Mouse (Mus musculus) bone marrow macrophage, adult 2 months (primary cell): ENCODE data around the gene Fbxl2. TPM values are rescaled to one million over a fixed set of nuclear protein-coding genes. Genes with fewer than 3 reads are reported as not detected.

Experiments used
- H3K27ac ChIP-seq: 2 replicates; pipeline ENCODE4 v1.5.1; 2012; ENCODE audit warnings: low read depth, low read length; ENCODE audit not compliant: insufficient read depth
- H3K4me1 ChIP-seq: 2 replicates; pipeline ENCODE4 v1.6.1; 2012; ENCODE audit warnings: low read length; ENCODE audit not compliant: control insufficient read depth, insufficient read depth
- H3K4me3 ChIP-seq: 2 replicates; pipeline ENCODE4 v1.5.1; 2012; ENCODE audit warnings: mild to moderate bottlenecking, low read length, moderate library complexity; ENCODE audit not compliant: insufficient read depth
- CTCF ChIP-seq: IDR thresholded peaks from 2 replicates; pipeline ENCODE4 v1.5.1; 2012; ENCODE audit warnings: low read depth, mild to moderate bottlenecking, low read length, moderate library complexity
- POLR2A ChIP-seq: IDR thresholded peaks from 2 replicates; pipeline ENCODE4 v1.6.1; 2012; ENCODE audit warnings: mild to moderate bottlenecking, low read depth, low read length, borderline replicate concordance
- polyA plus RNA-seq: library from polyadenylated mRNA; stranded (reverse); fragments of >200 nt; gene quantifications from 2 replicates; pipeline ENCODE4 v1.2.4, GENCODE M21; 2012; ENCODE audit not compliant: missing spikeins, insufficient read depth, insufficient read length

Fbxl2 gene
- polyA plus RNA-seq, 1 experiment: 5.7 TPM

DNA sequence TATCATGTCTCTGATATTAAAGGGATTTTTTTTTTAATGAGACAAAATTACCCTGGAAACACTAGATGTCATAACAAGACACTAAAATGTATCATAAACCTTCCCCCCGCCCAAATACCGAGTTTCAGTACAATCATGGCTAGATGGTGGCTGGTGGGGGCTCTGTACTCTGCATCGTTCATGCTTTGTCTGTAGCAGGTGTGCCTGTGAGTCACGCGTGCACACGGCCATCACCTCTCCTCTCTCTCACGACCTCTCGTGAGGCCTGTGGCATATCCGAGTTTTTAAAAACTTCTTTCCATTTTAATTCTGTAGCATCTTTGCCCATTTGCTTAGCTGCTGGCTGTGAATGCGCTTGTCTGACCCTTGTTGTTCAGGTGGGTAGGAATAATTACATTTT, 69.7 kb downstream of the Fbxl2 start:
- H3K4me3 ChIP-seq: no peak overlapping the region
- H3K27ac ChIP-seq: no peak overlapping the region
- H3K4me1 ChIP-seq: peaks cover 8% of the 10 kb centered on the region
- TF ChIP-seq CTCF (no peak), POLR2A (no peak)

DNA sequence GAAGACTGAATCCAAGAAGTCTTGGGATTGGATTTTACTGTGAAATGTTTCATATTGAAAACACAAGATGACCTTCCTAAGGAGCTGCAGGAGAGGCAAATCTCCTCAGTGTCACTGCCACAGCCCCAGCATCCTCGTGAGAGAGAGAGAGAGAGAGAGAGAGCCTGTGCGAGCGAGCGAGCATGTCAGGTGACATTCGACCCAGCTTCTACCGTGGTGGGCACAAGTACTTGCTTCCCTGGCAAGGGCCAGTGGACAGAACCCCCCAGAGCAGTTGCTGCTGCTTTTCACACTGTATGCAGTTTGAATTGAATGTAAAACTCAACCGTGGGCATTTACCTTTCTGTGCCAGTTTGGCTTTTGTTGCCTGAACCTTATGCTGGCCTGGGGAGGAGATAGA, 70.5 kb downstream of the Fbxl2 start:
- no peak for TF ChIP-seq POLR2A
- no peak for TF ChIP-seq CTCF
- H3K4me1 ChIP-seq: peaks cover 8% of the 10 kb centered on the region
- no peak overlapping the region for H3K4me3 ChIP-seq
- H3K27ac ChIP-seq: no peak overlapping the region

DNA sequence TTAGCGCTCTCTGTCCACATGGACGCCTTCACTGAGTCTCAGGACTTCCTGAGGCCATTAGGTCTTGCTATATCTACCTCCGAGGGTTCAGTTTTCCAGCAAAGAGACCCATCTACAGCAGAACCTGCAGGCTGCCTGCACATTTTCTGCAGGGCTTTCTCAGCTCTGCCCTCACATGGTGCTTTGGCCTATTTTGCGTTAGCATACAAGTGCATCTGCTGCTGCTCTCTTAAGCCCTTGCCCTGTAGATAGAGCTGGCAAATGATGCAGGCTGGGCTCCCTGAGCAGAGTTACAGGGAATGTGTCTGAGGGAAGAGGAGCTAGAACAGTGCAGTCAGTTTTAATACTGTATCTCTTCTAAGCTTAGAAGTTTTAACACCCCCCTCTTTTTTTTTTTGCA, 71.0 kb downstream of the Fbxl2 start:
- peaks cover 8% of the 10 kb centered on the region for H3K4me1 ChIP-seq
- no peak overlapping the region for H3K4me3 ChIP-seq
- no peak overlapping the region for H3K27ac ChIP-seq
- no peak for TF ChIP-seq CTCF
- TF ChIP-seq POLR2A: no peak

DNA sequence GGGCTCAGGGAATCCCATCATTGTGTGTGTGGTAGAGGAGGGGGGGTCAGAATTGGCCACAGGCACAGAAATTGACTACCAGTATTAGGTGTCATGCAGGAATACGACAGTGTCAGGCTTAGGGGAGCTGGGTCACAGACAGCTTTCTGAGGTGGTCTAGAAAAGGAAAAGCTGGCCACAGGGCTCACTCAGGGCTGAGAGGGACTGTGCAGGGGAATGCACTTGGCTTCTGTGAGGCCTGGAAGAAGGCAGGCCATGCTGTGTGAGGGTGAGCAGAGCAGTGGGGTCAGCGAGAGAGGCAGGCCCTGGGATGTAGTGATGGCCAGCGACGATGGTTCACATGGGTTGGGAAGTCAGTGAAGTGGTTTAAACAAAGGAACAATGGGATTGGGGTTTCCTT, 72.1 kb downstream of the Fbxl2 start:
- Histone ChIP-seq H3K27ac (no peak overlapping the region), H3K4me1 (peaks cover 3% of the 10 kb centered on the region), H3K4me3 (no peak overlapping the region)
- TF ChIP-seq POLR2A: no peak
- no peak for TF ChIP-seq CTCF

DNA sequence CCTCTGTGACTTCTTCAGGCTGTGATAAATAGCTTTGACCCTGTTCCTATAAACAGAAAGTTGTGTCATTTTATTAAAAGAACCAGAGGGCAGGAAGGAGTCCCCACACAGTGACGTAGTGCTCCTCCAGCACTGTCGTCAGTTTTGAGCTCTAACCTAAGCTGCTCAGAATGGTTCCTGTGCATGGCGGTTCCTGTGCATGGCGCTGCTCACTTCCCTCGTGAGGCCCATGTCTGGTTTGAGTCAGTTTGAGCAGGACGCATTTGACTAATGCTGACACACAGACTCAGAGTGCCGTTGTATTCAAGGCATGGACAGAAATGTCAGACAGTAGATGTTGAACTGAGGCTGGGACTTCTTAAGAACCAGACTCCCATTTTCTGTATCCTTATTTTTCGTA, 74.4 kb downstream of the Fbxl2 start:
- H3K4me3 ChIP-seq: no peak overlapping the region
- no peak overlapping the region for H3K27ac ChIP-seq
- H3K4me1 ChIP-seq: no peaks in the 10 kb centered on the region
- TF ChIP-seq CTCF (no peak), POLR2A (no peak)

DNA sequence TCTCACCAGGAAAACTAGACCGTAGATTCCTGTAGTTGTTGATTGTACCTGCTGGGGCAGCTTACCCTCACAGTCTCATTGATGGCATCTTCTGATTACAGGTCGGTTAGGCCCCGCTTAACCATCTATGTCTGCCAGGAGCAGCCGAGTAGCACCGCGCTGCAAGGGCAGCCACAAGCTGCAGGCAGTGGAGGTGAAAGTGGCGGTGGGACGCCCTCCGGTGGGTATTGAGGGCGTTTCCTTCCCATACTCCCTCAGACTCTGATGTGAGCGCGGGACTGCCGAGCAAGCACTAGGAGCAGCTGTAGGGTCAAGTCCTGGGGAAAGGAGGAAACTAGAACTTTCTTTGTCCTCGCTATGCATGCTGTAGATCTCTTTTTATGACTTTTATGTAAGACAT, 76.0 kb downstream of the Fbxl2 start:
- TF ChIP-seq POLR2A (no peak), CTCF (no peak)
- Histone ChIP-seq H3K4me3 (no peak overlapping the region), H3K27ac (no peak overlapping the region), H3K4me1 (no peaks in the 10 kb centered on the region)

DNA sequence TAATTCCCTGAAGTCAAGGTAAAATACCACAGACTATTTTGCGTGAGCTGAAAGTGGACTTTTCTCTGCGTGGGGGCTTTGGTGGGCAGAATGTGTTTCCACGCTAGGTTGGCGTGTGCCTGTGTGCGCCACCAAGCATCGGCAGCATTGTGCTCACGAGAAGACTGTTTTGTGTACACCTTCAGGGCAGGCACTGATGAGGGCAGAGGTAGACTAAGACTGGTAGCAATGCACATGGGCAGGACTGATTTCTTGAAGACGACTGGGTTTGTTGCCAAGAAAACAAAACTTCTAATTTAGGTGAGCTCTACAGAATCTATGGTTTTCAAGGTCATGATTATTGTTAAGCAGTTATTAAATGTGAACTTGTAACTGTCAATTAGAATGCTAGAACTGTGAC, 76.6 kb downstream of the Fbxl2 start:
- TF ChIP-seq POLR2A (no peak), CTCF (no peak)
- Histone ChIP-seq H3K4me3 (no peak overlapping the region), H3K27ac (no peak overlapping the region), H3K4me1 (no peaks in the 10 kb centered on the region)

DNA sequence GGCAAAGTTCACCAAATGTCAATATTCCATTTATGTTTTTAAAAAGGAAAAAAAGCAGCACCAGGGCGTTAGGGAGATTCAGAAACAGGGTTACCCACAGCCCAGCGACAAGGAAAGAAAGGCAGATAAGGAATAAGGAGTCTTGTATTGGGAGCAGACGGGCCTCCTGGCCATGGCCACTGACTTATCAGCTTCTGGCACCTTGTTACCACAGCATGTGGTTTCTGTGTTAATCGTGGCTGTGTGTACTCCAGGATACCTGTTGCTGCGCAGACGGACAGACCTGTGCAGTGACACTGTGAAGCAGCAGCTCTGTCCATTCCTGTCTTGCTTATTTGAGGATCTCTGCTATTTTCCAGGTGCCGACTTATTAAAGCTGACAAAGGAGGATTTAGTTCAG, 77.0 kb downstream of the Fbxl2 start:
- Histone ChIP-seq H3K27ac (no peak overlapping the region), H3K4me1 (no peaks in the 10 kb centered on the region), H3K4me3 (no peak overlapping the region)
- TF ChIP-seq POLR2A (no peak), CTCF (no peak)

DNA sequence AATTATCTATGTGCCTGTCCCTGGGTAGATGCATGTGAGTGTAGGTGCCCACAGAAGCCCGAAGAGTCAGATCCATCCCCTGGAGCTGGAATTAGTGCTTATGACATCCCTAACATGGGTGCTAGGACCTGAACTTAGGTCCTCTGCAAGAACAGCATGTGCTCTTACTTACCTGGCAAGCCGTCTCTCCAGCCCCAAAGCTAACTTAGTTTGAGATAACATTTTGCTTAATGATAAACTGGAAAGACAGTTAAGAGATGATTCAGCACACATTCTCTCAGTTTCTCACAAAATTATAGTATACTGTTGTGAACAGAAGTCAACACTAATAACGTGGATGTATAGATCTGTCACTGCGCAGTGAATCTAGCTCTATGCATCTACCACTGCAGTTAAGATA, 79.2 kb downstream of the Fbxl2 start:
- TF ChIP-seq CTCF (no peak), POLR2A (no peak)
- Histone ChIP-seq H3K4me3 (no peak overlapping the region), H3K27ac (no peak overlapping the region), H3K4me1 (no peaks in the 10 kb centered on the region)

DNA sequence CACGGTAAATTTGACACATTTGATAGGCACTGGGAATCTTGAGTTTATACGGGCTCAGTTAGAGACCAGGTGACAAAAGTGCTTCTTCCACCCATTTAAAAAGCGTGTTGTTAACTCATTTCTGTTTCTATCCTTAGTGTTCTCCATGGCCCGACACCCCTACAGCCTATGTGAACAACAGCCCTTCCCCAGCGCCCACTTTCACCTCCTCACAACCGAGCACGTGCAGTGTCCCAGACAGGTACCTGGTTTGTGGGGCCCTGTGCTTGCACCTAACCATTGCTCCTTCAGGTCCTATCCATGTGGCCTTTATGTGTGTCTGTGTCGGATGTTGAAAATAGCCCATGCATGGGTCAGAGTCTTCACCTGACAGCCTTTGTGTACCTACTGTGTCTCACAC, 81.6 kb downstream of the Fbxl2 start:
- Histone ChIP-seq H3K4me1 (no peaks in the 10 kb centered on the region), H3K27ac (no peak overlapping the region), H3K4me3 (no peak overlapping the region)
- TF ChIP-seq CTCF (no peak), POLR2A (no peak)

DNA sequence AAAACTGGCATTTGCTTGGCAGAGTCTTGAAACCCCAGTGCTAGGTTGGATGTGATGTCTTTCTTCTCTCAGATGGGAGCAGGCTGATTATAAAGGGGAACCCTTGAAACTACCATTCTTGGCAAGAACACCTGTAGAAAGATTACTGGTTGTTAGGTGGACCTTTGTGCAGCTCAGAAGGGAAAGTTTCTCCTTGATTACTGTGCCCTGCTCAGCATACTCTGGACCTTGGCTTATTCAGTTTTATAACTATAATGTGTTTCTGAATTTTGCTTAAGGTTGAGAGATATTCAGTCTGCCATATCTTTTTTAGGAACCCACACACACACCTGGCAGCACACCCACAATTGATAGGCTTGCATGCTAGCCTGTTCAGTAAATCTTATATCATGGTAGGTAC, 82.3 kb downstream of the Fbxl2 start:
- no peak overlapping the region for H3K4me3 ChIP-seq
- H3K27ac ChIP-seq: no peak overlapping the region
- TF ChIP-seq POLR2A: no peak
- no peak for TF ChIP-seq CTCF
- H3K4me1 ChIP-seq: no peaks in the 10 kb centered on the region
